Mouse (Mus musculus) CH12.LX (cell line): ENCODE data around the gene 2310022B05Rik. TPM values are rescaled to one million over a fixed set of nuclear protein-coding genes. Genes with fewer than 3 reads are reported as not detected.

Source experiments
- DNase-seq: peaks from one replicate; pipeline ENCODE4 v3.0.0-alpha.2; 2013; ENCODE audit errors: extremely low read depth
- H3K27ac ChIP-seq: 2 replicates; pipeline ENCODE4 v1.5.1; 2012; ENCODE audit warnings: low read depth, mild to moderate bottlenecking, control low read depth, moderate library complexity; ENCODE audit not compliant: insufficient read depth
- H3K27me3 ChIP-seq: replicated peaks from 2 replicates; pipeline ENCODE3; 2012; ENCODE audit warnings: inconsistent platforms
- H3K36me3 ChIP-seq, 2 experiments: replicated peaks in 1 of 2; 2 replicates each; pipeline versions ENCODE3 to v1.6.1; 2012; ENCODE audit warnings: inconsistent platforms in 1 of 2, low read length in 1 of 2, mild to moderate bottlenecking in 1 of 2, mixed read lengths in 1 of 2, moderate library complexity in 1 of 2; ENCODE audit not compliant: control insufficient read depth in 1 of 2, insufficient read depth in 1 of 2
- H3K4me1 ChIP-seq, 2 experiments: 2 replicates each; pipeline ENCODE4 v1.6.1; 2012; ENCODE audit warnings: inconsistent platforms in 1 of 2, moderate library complexity in 1 of 2; ENCODE audit not compliant: insufficient read depth in 2 of 2, control insufficient read depth in 1 of 2
- H3K4me2 ChIP-seq: 2 replicates; pipeline ENCODE4 v1.6.1; 2012; ENCODE audit warnings: low read depth, mild to moderate bottlenecking, control low read depth; ENCODE audit not compliant: poor library complexity, insufficient read depth, severe bottlenecking
- H3K4me3 ChIP-seq, 3 experiments: fragments of 150-350 bp in 1 of 3; sonication (generic) in 1 of 3; replicated peaks in 1 of 3; 2 replicates each; pipeline versions ENCODE3 to v1.5.1; 2011 to 2012; ENCODE audit warnings: low read depth in 2 of 3, low read length in 2 of 3, mild to moderate bottlenecking in 2 of 3, moderate library complexity in 2 of 3, control low read depth in 1 of 3, improper control_type of control experiment in 1 of 3, inconsistent platforms in 1 of 3, mixed read lengths in 1 of 3; ENCODE audit not compliant: poor library complexity in 1 of 3
- H3K79me2 ChIP-seq: replicated peaks from 2 replicates; pipeline ENCODE4 v1.6.1; 2012; ENCODE audit warnings: mild to moderate bottlenecking, moderate library complexity; ENCODE audit not compliant: control insufficient read depth, poor library complexity, insufficient read depth, severe bottlenecking; ENCODE audit errors: extremely low read depth
- H3K9ac ChIP-seq: 2 replicates; pipeline ENCODE4 v1.6.1; 2012; ENCODE audit warnings: low read depth, mild to moderate bottlenecking, control low read depth, moderate library complexity; ENCODE audit not compliant: insufficient read depth
- H3K9me3 ChIP-seq: replicated peaks from 2 replicates; pipeline ENCODE3; 2012; ENCODE audit warnings: low read length, inconsistent platforms, mixed read lengths
- CTCF ChIP-seq, 2 experiments: IDR thresholded peaks in 1 of 2; conservative IDR thresholded peaks in 1 of 2; 2 replicates each; pipeline ENCODE4 v1.5.1; 2011 to 2012; ENCODE audit warnings: low read depth in 2 of 2, low read length in 2 of 2, improper control_type of control experiment in 1 of 2, inconsistent platforms in 1 of 2, mild to moderate bottlenecking in 1 of 2, moderate library complexity in 1 of 2
- E2F4 ChIP-seq: IDR thresholded peaks from 2 replicates; pipeline ENCODE4 v1.6.1; 2011; ENCODE audit warnings: low read depth, low read length, improper control_type of control experiment; ENCODE audit not compliant: insufficient replicate concordance
- EP300 ChIP-seq: IDR thresholded peaks from 2 replicates; pipeline ENCODE4 v1.6.1; 2011; ENCODE audit warnings: low read length, improper control_type of control experiment
- HCFC1 ChIP-seq: IDR thresholded peaks from 2 replicates; pipeline ENCODE4 v1.6.1; 2012; ENCODE audit warnings: low read depth, mild to moderate bottlenecking, inconsistent platforms, low read length, improper control_type of control experiment
- JUN ChIP-seq: IDR thresholded peaks from 2 replicates; pipeline ENCODE4 v1.6.1; 2011; ENCODE audit warnings: low read depth, mild to moderate bottlenecking, low read length, improper control_type of control experiment, moderate library complexity; ENCODE audit not compliant: insufficient read depth
- JUND ChIP-seq: conservative IDR thresholded peaks from 2 replicates; pipeline ENCODE4 v1.6.1; 2011; ENCODE audit warnings: low read depth, low read length, improper control_type of control experiment
- MYC ChIP-seq: IDR thresholded peaks from 2 replicates; pipeline ENCODE4 v1.6.1; 2011; ENCODE audit warnings: low read depth, mild to moderate bottlenecking, improper control_type of control experiment, low read length
- NELFE ChIP-seq: IDR thresholded peaks from 2 replicates; pipeline ENCODE4 v1.6.1; 2011; ENCODE audit warnings: low read depth, low read length, improper control_type of control experiment
- RAD21 ChIP-seq: IDR thresholded peaks from 2 replicates; pipeline ENCODE4 v1.6.1; 2011; ENCODE audit warnings: low read depth, mild to moderate bottlenecking, low read length, improper control_type of control experiment, moderate library complexity
- SMC3 ChIP-seq: IDR thresholded peaks from 2 replicates; pipeline ENCODE4 v1.6.1; 2011; ENCODE audit warnings: low read depth, low read length, improper control_type of control experiment
- TBP ChIP-seq: conservative IDR thresholded peaks from 2 replicates; pipeline ENCODE4 v1.6.1; 2011; ENCODE audit warnings: low read depth, low read length, improper control_type of control experiment
- TCF12 ChIP-seq: IDR thresholded peaks from 2 replicates; pipeline ENCODE4 v1.6.1; 2014; ENCODE audit warnings: low read depth, mild to moderate bottlenecking, inconsistent platforms, low read length, improper control_type of control experiment
- UBTF ChIP-seq: IDR thresholded peaks from 2 replicates; pipeline ENCODE4 v1.6.1; 2012; ENCODE audit warnings: low read depth, mild to moderate bottlenecking, inconsistent platforms, low read length, improper control_type of control experiment, moderate library complexity
- ZKSCAN1 ChIP-seq: IDR thresholded peaks from 2 replicates; pipeline ENCODE4 v1.6.1; 2012; ENCODE audit warnings: low read depth, inconsistent platforms, low read length, improper control_type of control experiment, borderline replicate concordance
- dilution Hi-C: fragments of 300-500 bp; cut with MboI; formaldehyde crosslinking; loops from 2 replicates; pipeline ENCODE4 v1.14.3; 2020; ENCODE audit warnings: low sequenced_read_pairs; ENCODE audit not compliant: extremely low pct_unique_long_range_greater_than_20kb, extremely low pct_ligation_motif_present
- in situ Hi-C: fragments of 300-500 bp; cut with MboI; formaldehyde crosslinking; loops from 3 replicates; pipeline ENCODE4 v1.14.3; 2019; ENCODE audit warnings: low sequenced_read_pairs, low pct_ligation_motif_present, low pct_unique_long_range_greater_than_20kb, mixed read lengths
- polyA plus RNA-seq: library from polyadenylated mRNA; unstranded; fragments of >175 nt; gene quantifications from 2 replicates; pipeline ENCODE4 v1.2.1, GENCODE M21; 2012; ENCODE audit warnings: low read depth; ENCODE audit not compliant: insufficient read length
- total RNA-seq, 2 experiments: library from RNA; depleted of rRNA; stranded (reverse); fragments of 300-350 nt in 1 of 2; fragments of >200 nt in 1 of 2; gene quantifications; 2 replicates each; pipeline ENCODE4 v1.2.3; 2012 to 2014

2310022B05Rik gene
- total and polyA plus RNA-seq, 3 experiments: 3.2 to 7.1 (median 5.7) TPM

- dilution Hi-C loops: no loop called here
- Histone ChIP-seq H3K27me3 (no peaks in the 10 kb centered on the region), H3K27ac (no peak overlapping the region), H3K79me2 (no peaks in the 10 kb centered on the region), H3K9ac (no peak overlapping the region), H3K4me2 (no peak overlapping the region), H3K9me3 (no peaks in the 10 kb centered on the region), H3K36me3 (peaks cover 61 to 95% of the 10 kb centered on the region in 2 experiments), H3K4me1 (peaks cover 0 to 6% of the 10 kb centered on the region in 2 experiments; a peak in 1 of 4 replicates), H3K4me3 (no peak overlapping the region)
- DNase-seq: no peak
- no peak for TF ChIP-seq UBTF
- in situ Hi-C loops: no loop called here
Measured at GRCm38 (mm10) chr8:124678246-124678645, 15.1 kb upstream of the 2310022B05Rik start.

DNA sequence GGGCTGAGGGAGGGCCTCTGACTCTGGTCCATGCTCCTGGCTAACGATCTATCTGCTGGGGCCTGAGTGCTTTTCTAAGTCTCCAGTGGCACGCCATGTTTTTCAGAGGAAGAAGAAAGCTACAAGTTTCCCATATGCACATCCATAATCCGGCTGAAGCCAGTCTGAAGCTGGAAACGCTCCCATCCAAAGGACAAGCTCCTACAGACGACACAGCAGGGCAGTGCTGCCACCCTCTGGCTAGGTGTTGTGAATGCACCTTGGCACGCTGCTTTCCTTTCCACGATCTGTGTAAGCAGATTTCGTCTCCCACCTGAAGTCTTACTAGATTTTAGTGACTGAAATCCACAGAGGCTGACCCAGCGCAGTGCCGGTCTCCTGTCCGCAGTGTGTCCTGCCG, 14.3 kb upstream of the 2310022B05Rik start:
- Histone ChIP-seq H3K79me2 (no peaks in the 10 kb centered on the region), H3K27ac (no peak overlapping the region), H3K4me2 (no peak overlapping the region), H3K36me3 (peaks cover 62 to 97% of the 10 kb centered on the region in 2 experiments), H3K4me1 (peaks cover 0 to 6% of the 10 kb centered on the region in 2 experiments; a peak in 1 of 4 replicates), H3K9me3 (no peaks in the 10 kb centered on the region), H3K9ac (no peak overlapping the region), H3K27me3 (no peaks in the 10 kb centered on the region), H3K4me3 (no peak overlapping the region)
- dilution Hi-C loops (no loop called here), in situ Hi-C loops (no loop called here)
- peak; percentile 76 for TF ChIP-seq RAD21
- TF ChIP-seq HCFC1: no peak
- TF ChIP-seq SMC3: peak; percentile 76
- no peak for TF ChIP-seq JUN
- no peak for TF ChIP-seq E2F4
- no peak for TF ChIP-seq MYC
- TF ChIP-seq CTCF (conservative IDR thresholded peaks at IDR 0.05 in 1 of 2, IDR thresholded peaks at IDR 0.05 in 1 of 2; ENCODE audit: low read depth in 2 of 2, low read length in 2 of 2): peak; percentile 73 to 83
- peak; percentile 48 for DNase-seq

DNA sequence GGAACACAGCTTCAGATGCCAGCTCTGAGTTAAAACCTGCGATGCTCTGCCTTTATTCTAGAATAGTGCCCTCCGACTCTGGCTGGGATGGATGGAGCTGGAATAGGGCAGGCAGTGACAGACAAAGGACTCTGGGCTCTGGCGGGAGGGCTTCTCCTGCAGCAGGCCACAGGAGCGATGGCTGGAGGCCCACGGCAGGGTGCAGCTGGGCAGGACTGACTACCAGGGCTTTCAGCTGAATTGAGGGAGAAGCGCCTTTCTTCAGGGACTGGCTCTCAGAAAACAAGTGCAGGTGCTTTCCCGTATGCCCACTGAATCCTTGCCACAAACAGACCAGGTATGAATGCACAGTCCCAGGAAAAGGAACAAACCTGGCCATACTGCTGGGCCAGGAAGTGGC, 13.9 kb upstream of the 2310022B05Rik start:
- no peaks in the 10 kb centered on the region for H3K27me3 ChIP-seq
- H3K27ac ChIP-seq: no peak overlapping the region
- no peak overlapping the region for H3K4me3 ChIP-seq
- H3K79me2 ChIP-seq: no peaks in the 10 kb centered on the region
- peaks cover 0 to 6% of the 10 kb centered on the region in 2 experiments; a peak in 1 of 4 replicates for H3K4me1 ChIP-seq
- H3K36me3 ChIP-seq: peaks cover 62 to 97% of the 10 kb centered on the region in 2 experiments
- H3K9me3 ChIP-seq: no peaks in the 10 kb centered on the region
- in situ Hi-C loops: no loop called here
- TF ChIP-seq EP300: no peak
- no peak for TF ChIP-seq JUND
- no peak for TF ChIP-seq NELFE
- TF ChIP-seq TCF12: no peak
- TF ChIP-seq ZKSCAN1: no peak
- TF ChIP-seq TBP: no peak
- H3K9ac ChIP-seq: no peak overlapping the region
- no peak overlapping the region for H3K4me2 ChIP-seq
- no peak for DNase-seq
- dilution Hi-C loops: no loop called here
